Mouse (Mus musculus) erythroblast, embryonic 14.5 days (primary cell): ENCODE measurements around the gene Zfp821. TPM values are rescaled to one million over a fixed set of nuclear protein-coding genes. Genes with fewer than 3 reads are reported as not detected.

Source experiments
- H3K27me3 ChIP-seq: 2 replicates; pipeline ENCODE4 v1.6.1; 2012; ENCODE audit warnings: inconsistent platforms; ENCODE audit not compliant: control insufficient read depth
- H3K36me3 ChIP-seq: 2 replicates; pipeline ENCODE4 v1.6.1; 2012; ENCODE audit warnings: mild to moderate bottlenecking, inconsistent platforms; ENCODE audit not compliant: control insufficient read depth
- H3K4me1 ChIP-seq: 2 replicates; pipeline ENCODE4 v1.6.1; 2012; ENCODE audit warnings: inconsistent platforms; ENCODE audit not compliant: control insufficient read depth
- H3K4me3 ChIP-seq: replicated peaks from 2 replicates; pipeline ENCODE3; 2012; ENCODE audit warnings: moderate library complexity, mild to moderate bottlenecking, inconsistent platforms
- H3K9me3 ChIP-seq: 2 replicates; pipeline ENCODE4 v1.6.1; 2012; ENCODE audit warnings: low read length, inconsistent platforms, mixed read lengths; ENCODE audit not compliant: control insufficient read depth
- GATA1 ChIP-seq: IDR thresholded peaks from 2 replicates; pipeline ENCODE4 v1.6.1; 2012; ENCODE audit warnings: low read length, inconsistent platforms, mixed read lengths
- TAL1 ChIP-seq: IDR thresholded peaks from 3 replicates; pipeline ENCODE4 v1.6.1; 2012; ENCODE audit warnings: low read length, inconsistent platforms, mixed read lengths
- polyA plus RNA-seq: library from polyadenylated mRNA; stranded (reverse); fragments of >175 nt; gene quantifications from 2 replicates; pipeline ENCODE4 v1.2.3, GENCODE M21; 2012

Gene Zfp821
- polyA plus RNA-seq, 1 experiment: 2.5 TPM

GRCm38 (mm10) chr8:109759426-109759825 is 54.1 kb downstream of the Zfp821 start:
- no peaks in the 10 kb centered on the region for H3K27me3 ChIP-seq
- H3K4me3 ChIP-seq: no peak overlapping the region
- H3K4me1 ChIP-seq: no peaks in the 10 kb centered on the region
- peaks cover 25% of the 10 kb centered on the region for H3K9me3 ChIP-seq
- TF ChIP-seq GATA1 (no peak), TAL1 (no peak)
- H3K36me3 ChIP-seq: no peaks in the 10 kb centered on the region

GRCm38 (mm10) chr8:109760221-109760620 is 54.9 kb downstream of the Zfp821 start:
- TF ChIP-seq GATA1: no peak
- TF ChIP-seq TAL1: no peak
- H3K9me3 ChIP-seq: peaks cover 25% of the 10 kb centered on the region
- H3K27me3 ChIP-seq: no peaks in the 10 kb centered on the region
- H3K4me1 ChIP-seq: no peaks in the 10 kb centered on the region
- no peaks in the 10 kb centered on the region for H3K36me3 ChIP-seq
- no peak overlapping the region for H3K4me3 ChIP-seq

- Histone ChIP-seq H3K4me3 (no peak overlapping the region), H3K4me1 (no peaks in the 10 kb centered on the region), H3K27me3 (no peaks in the 10 kb centered on the region), H3K36me3 (no peaks in the 10 kb centered on the region), H3K9me3 (peaks cover 25% of the 10 kb centered on the region)
- TF ChIP-seq TAL1 (no peak), GATA1 (no peak)
These were observed 58.7 kb downstream of the Zfp821 start for GRCm38 (mm10) chr8:109764031-109764430.

- no peaks in the 10 kb centered on the region for H3K36me3 ChIP-seq
- no peaks in the 10 kb centered on the region for H3K27me3 ChIP-seq
- H3K4me3 ChIP-seq: no peak overlapping the region
- H3K4me1 ChIP-seq: no peaks in the 10 kb centered on the region
- TF ChIP-seq GATA1 (no peak), TAL1 (no peak)
- H3K9me3 ChIP-seq: peaks cover 24% of the 10 kb centered on the region
These were observed 60.7 kb downstream of the Zfp821 start for GRCm38 (mm10) chr8:109766081-109766480.

- H3K4me3 ChIP-seq: no peak overlapping the region
- no peaks in the 10 kb centered on the region for H3K9me3 ChIP-seq
- no peaks in the 10 kb centered on the region for H3K36me3 ChIP-seq
- H3K27me3 ChIP-seq: peaks cover 33% of the 10 kb centered on the region
- H3K4me1 ChIP-seq: peaks cover 7% of the 10 kb centered on the region
- no peak for TF ChIP-seq GATA1
- no peak for TF ChIP-seq TAL1
These were observed 67.8 kb downstream of the Zfp821 start for GRCm38 (mm10) chr8:109773154-109773553.

Other genes starting within 250 kb of the Zfp821 start
- not detected in 2 replicates for gene Pmfbp1, start 211.5 kb upstream of the Zfp821 start, polyA plus RNA-seq
- 2.4 and 3.1 TPM in 2 replicates for gene Dhx38, start 139.7 kb upstream of the Zfp821 start, polyA plus RNA-seq
- gene Txnl4b, start 139.7 kb upstream of the Zfp821 start, polyA plus RNA-seq: 0.37 and 0.41 TPM in 2 replicates
- gene Hp, start 126.4 kb upstream of the Zfp821 start, polyA plus RNA-seq: 0.23 and 0.26 TPM in 2 replicates
- 0.95 and 1.3 TPM in 2 replicates for gene Dhodh, start 96.9 kb upstream of the Zfp821 start, polyA plus RNA-seq
- 0.01 TPM in 2 replicates for gene Pkd1l3, start 91.0 kb upstream of the Zfp821 start, polyA plus RNA-seq
- gene Ist1, start 12.3 kb upstream of the Zfp821 start, polyA plus RNA-seq: 0.78 and 0.93 TPM in 2 replicates
- 1.3 TPM in 2 replicates for gene Atxn1l, start 32.2 kb downstream of the Zfp821 start, polyA plus RNA-seq
- gene Ap1g1, start 73.0 kb downstream of the Zfp821 start, polyA plus RNA-seq: 0.16 and 0.26 TPM in 2 replicates
- gene Phlpp2, start 163.0 kb downstream of the Zfp821 start, polyA plus RNA-seq: 0.45 and 0.51 TPM in 2 replicates